Mouse (Mus musculus) bone marrow, adult 2 months (tissue): ENCODE measurements at regions not wholly inside any gene's neighbourhood (a gene's known extent, or its start where the extent isn't known, plus 50 kb on each side); places are given as distances from the start of the nearest gene placed in this dataset.

Experiments
- H3K27ac ChIP-seq: fragments of 200-500 bp; 2 replicates; pipeline ENCODE4 v1.5.1; 2012; ENCODE audit warnings: low read depth, mild to moderate bottlenecking, control low read depth, inconsistent platforms, low read length; ENCODE audit not compliant: control insufficient read depth, poor library complexity, insufficient read depth
- H3K4me1 ChIP-seq: fragments of 200-500 bp; 2 replicates; pipeline ENCODE4 v1.6.1; 2011; ENCODE audit warnings: low read length; ENCODE audit not compliant: control insufficient read depth, insufficient read depth
- H3K4me3 ChIP-seq: fragments of 200-500 bp; replicated peaks from 2 replicates; pipeline ENCODE3; 2011; ENCODE audit warnings: mild to moderate bottlenecking, low read depth, low read length, control low read depth; ENCODE audit not compliant: control insufficient read depth
- CTCF ChIP-seq: fragments of 200-500 bp; IDR thresholded peaks from 2 replicates; pipeline ENCODE4 v1.5.1; 2011; ENCODE audit warnings: low read length, control low read depth; ENCODE audit not compliant: control insufficient read depth, insufficient read depth
- POLR2A ChIP-seq: fragments of 200-500 bp; IDR thresholded peaks from 2 replicates; pipeline ENCODE4 v1.6.1; 2011; ENCODE audit warnings: low read depth, mild to moderate bottlenecking, control low read depth, low read length, borderline replicate concordance; ENCODE audit not compliant: control insufficient read depth
- WGBS: fragments of 180-500 bp; shearing (Covaris S2); methylation state at CpG from one replicate; pipeline ENCODE4 v1.1.7; 2018; 5-methylcytosine and 5-hydroxymethylcytosine counted together

DNA sequence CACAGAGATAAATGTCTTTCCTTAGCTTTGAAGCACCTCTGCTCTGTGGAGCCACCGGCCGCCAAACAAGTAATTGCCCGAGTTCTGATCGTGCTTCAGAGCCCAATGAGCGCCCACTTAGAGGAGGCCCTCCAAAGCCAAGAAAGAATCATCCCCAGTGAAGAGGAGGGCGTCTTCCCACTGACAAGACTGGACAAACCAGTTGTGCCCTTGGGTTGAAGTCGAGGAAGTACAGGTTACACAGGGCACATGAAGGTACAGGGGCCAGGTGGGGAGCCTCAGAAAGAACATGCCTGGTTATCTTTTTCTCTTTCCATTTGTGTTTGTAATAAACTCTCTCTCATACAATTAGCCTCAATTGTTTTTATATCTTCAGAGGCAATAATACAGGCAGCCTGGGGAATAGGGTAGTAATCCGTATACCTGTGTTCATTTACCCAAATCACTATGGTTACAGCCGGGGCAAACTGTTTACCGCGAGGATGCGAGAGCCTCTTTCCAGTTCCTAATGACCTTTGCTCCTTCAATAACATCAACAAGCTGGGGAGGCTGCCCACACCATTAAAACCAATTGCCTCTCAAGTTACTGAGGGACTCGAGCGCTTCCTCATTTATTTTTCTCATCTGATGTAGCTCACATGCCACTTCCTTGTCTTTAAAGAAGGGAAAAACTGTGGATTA is 503.5 kb upstream of the Mki67 start:
- Histone ChIP-seq H3K27ac (no peak overlapping the region), H3K4me3 (no peak overlapping the region), H3K4me1 (no peaks in the 10 kb centered on the region)
- no peak for TF ChIP-seq POLR2A
- no peak for TF ChIP-seq CTCF
- WGBS, result 43% methylated on average over 14 of the region's 14 CpGs

DNA sequence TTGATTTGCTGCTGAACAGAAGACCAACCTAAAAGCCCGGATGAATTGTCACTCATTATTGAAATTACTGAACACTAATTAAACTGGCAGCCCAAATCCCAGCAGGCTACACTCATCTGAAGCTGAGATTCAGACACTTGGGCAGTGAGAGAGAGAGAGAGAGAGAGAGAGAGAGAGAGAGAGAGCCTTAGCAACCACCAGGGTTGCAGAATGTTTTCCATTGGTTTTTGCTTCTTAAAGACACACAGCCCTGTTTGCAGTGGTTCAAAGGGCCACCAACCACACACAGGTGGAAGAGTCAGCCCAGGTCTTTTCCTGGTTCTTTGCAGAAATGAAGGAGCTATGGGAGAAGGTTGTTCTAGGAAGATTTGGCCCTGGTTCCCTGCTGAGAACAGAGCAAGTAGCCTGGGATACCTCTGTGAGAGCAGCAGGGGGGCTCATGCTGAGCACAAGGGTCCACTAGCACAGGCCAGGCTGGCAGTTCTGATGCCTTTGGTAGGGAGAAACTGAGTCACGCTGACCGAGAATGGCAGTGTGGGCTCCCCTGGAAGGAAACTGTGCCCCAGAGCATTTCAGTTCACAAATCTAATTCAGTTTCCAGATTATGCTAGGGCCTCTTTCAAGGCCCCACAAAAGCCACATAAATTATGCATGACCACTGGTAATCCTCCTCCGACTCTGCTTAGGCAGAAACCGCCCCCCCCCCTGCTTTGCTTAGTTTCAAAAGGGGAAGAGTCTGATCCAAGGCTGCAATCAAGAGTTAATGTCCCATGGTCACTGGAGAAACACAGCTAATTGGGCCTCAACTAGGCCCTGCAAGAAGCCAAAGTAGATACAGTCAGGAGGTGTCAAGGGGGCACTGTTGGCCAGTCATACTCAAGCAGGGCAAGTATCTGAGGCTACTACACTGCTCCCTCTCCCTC is 504.3 kb upstream of the Mki67 start:
- Histone ChIP-seq H3K4me1 (no peaks in the 10 kb centered on the region), H3K27ac (no peak overlapping the region), H3K4me3 (no peak overlapping the region)
- WGBS, result 45% methylated on average over 5 of the region's 5 CpGs
- TF ChIP-seq POLR2A (no peak), CTCF (no peak)

DNA sequence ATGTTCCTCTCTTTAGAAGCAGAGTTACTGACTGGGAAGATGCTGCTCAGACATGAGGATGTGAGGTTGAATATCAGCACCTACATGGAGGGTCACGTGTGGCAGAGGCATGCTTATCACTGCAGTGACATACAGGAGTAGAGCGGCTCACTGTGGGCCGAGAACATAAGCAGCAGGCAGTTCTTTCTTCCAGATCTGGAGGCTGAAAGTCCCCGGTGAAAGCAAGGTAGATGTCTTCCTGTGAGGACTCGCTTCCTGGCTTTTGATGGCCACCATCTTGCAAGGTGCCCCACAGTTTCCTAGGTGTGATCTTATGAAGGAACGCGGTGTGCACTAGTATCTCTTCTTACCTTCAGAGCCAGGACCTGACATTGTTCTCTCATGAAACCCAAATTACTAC is 505.5 kb upstream of the Mki67 start:
- Histone ChIP-seq H3K27ac (no peak overlapping the region), H3K4me3 (no peak overlapping the region), H3K4me1 (no peaks in the 10 kb centered on the region)
- TF ChIP-seq POLR2A (no peak), CTCF (no peak)
- 78% methylated on average over 7 of the region's 7 CpGs for WGBS

DNA sequence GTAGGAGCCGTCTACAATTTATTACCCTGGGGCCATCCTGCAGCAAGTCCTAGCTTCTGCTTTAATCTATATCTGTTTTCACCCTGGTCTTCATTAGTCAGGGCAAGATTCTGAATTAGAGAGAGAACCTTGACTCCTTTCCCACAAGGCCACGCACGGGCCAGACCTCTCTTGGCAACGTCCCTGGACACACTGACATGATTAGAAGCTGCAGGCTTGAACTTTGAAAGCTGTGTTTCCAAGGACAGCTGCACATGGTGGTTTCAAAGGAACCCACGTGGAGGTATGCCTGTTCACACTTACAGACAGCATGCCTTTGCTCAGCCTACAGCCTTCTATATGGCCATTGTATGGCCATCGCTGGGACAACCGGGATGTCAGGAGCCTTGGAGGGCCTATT is 509.9 kb upstream of the Mki67 start:
- H3K4me3 ChIP-seq, result no peak overlapping the region
- TF ChIP-seq POLR2A (no peak), CTCF (no peak)
- WGBS, result 75% methylated on average over 7 of the region's 7 CpGs
- no peaks in the 10 kb centered on the region for H3K4me1 ChIP-seq
- no peak overlapping the region for H3K27ac ChIP-seq

DNA sequence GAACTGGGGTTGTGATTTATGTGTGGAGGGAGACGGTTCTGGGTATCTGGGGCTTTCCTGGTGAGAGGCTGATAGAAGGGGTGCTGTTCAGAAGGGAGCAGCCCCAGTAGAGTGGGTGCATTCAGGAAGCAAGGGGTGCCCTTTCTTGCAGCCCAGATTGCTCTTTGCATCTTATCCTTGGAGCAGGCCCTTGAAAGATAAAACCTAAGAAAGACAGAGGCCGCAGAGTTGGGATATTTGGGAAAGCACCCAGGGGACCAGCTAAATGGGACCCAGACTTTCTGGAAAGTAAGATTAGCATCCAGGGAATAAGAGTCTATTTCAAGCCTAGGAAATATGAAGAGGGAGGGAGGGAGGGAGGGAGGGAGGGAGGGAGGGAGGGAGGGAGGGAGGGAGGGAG is 512.2 kb upstream of the Mki67 start:
- WGBS, result 65% methylated on average over 2 of the region's 2 CpGs
- TF ChIP-seq POLR2A (no peak), CTCF (no peak)
- Histone ChIP-seq H3K4me1 (no peaks in the 10 kb centered on the region), H3K4me3 (no peak overlapping the region), H3K27ac (no peak overlapping the region)

DNA sequence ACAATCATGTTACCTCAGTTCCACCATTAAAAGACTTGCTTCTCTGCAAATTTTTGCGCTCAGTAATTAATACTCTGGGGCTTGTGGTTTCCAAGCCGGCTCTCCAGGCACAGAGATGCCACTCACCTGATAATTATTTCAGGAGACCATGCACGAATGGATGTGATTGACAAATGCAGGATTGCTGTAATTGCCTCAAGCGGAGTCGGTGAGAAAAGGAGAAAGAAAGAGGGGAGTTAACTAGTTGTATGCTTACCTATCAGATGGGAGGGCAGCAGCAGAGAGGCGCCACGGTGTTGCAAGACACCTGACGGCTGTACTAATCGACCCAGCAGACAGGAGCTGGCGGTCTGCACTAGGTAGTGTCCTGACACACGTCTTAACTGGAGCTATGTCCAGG is 513.4 kb upstream of the Mki67 start:
- WGBS, result 81% methylated on average over 11 of the region's 11 CpGs
- TF ChIP-seq CTCF (no peak), POLR2A (no peak)

DNA sequence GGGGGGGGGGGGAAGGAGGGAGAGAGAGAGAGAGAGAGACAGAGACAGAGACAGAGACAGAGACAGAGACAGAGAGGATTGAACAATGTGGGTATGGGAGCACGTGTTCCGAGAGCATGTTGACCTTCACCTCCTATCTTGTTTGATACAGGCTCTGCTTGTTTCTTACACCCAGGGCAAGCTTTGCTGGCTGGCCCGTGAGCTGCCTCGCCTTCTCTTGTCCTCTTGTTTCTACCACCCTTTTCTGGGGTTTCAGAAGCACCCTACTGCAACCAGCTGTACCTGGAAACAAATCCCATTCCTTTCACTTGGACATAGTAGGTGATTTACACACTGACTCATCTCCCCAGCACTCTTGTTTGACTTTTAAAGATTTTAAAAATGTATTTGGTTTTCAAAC is 516.0 kb upstream of the Mki67 start:
- Histone ChIP-seq H3K27ac (no peak overlapping the region), H3K4me3 (no peak overlapping the region), H3K4me1 (no peaks in the 10 kb centered on the region)
- WGBS, result 72% methylated on average over 4 of the region's 4 CpGs
- no peak for TF ChIP-seq CTCF
- TF ChIP-seq POLR2A, result no peak

More for the DNA sequence above, 513.4 kb upstream of the Mki67 start:
- Histone ChIP-seq H3K4me1 (no peaks in the 10 kb centered on the region), H3K27ac (no peak overlapping the region), H3K4me3 (no peak overlapping the region)

DNA sequence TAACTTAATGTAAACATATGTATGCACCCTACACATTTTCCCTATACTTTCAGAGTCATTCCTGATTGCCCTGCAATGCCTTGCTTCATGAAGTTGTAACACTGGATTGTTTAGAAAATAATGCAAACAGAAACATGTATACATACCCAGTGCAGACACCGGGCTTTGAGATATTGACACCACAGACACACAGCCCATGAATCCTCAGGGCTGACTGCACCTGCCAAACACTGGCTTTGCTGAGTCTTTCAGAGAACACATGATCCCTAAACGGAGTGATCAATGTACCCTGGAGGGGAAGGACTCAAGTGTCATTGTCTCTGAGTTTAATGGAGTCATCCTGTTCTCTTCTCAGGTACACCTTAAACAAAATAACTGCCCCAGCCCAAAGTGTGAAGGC is 519.4 kb upstream of the Mki67 start:
- 68% methylated on average over 2 of the region's 2 CpGs for WGBS

More for the DNA sequence above, 519.4 kb upstream of the Mki67 start:
- H3K27ac ChIP-seq, result no peak overlapping the region
- H3K4me3 ChIP-seq, result no peak overlapping the region
- H3K4me1 ChIP-seq, result no peaks in the 10 kb centered on the region
- TF ChIP-seq POLR2A, result no peak
- no peak for TF ChIP-seq CTCF
